Mouse (Mus musculus): ENCODE measurements around the gene Itpripl2.

GRCm38 (mm10) chr7:118468060-118468459 is 23.7 kb downstream of the Itpripl2 start:
- TF ChIP-seq FLI1 (IDR thresholded peaks at IDR 0.05; ENCODE audit: low read length) (no peak), GATA1 (IDR thresholded peaks at IDR 0.05; ENCODE audit: borderline replicate concordance, low read length) (no peak)
